Mouse (Mus musculus) kidney, adult 2 months (tissue): Measurements from ENCODE around the gene Rhobtb1.

Experiments
- CTCF ChIP-seq: fragments of 200-500 bp; conservative IDR thresholded peaks from 2 replicates; pipeline ENCODE4 v1.5.1; 2011; ENCODE audit warnings: low read depth, mild to moderate bottlenecking, control low read depth, low read length, moderate library complexity, mixed read lengths; ENCODE audit not compliant: insufficient read depth, insufficient read length
- POLR2A ChIP-seq: fragments of 200-500 bp; IDR thresholded peaks from one replicate; pipeline ENCODE4 v1.6.1; 2011; ENCODE audit warnings: low read depth, low read length, control low read depth

DNA sequence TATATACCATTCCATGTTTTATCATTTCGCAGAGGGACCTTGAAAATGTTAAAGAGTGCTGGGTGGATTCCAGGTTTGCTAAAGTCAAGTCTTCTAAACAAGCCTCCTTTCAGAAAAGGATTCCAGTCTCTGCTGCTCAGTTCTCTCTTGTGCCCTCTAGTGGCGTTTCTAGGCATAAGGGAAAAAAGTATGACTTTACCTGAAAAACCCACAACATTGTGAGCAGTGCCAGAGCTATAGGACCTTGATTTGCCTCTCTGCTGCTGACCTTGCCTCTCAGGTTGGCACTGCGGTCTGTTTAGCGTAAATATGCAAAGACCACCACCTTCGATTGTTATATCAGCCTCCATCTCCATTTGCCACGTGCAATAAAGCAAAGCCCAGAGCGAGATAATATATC is 13.9 kb downstream of the Rhobtb1 start:
- TF ChIP-seq CTCF (peak; percentile 41), POLR2A (no peak)
